Mouse (Mus musculus): ENCODE measurements around the gene Cxxc4. TPM values are rescaled to one million over a fixed set of nuclear protein-coding genes. Genes with fewer than 3 reads are reported as not detected.
"Not testable (repeated sequence)": the region's sequence is repeated elsewhere in the genome, so short reads cannot be mapped to it uniquely, and the experiment has no call there.

The Cxxc4 gene
- 0.11 and 0.38 TPM in 2 replicates for polyA plus RNA-seq (2012; rRNA removed)

DNA sequence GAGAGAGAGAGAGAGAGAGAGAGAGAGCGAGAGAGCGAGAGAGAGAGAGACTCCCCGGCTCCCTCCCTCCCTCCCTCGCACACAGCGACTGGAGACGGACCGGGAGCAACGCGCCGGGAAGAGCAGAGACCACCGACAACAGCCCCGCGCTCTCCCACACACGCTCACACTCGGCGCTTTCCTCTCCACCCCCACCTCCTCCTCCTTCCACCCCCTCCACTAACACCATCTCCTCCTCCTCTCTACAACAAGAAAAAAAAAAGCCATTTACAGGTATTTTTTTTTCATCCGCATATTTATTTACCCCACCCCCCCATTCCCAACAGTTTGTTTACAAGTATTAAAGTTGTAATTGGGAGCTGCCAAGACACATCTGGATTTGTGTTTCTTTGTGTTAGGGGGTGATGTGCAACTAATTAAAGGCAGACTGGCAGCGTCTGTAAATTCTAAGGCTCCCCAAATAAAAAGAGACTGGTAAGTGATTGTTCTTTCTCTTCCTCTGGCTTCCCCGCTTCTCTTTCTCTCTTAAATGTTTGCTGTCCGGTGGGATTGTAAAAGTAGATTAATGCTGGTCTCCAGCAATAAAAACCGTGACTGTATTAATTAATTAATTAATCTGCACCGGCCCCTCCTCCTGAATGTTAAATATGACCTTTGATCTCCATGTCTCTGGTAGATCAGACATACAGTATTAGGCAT, at the start of gene Cxxc4:
Gene Cxxc4 (plus strand): TSS at position 71 of the 699 bp plus-strand sequence.
- Histone ChIP-seq H3K36me3 (ENCODE audit: control insufficient read depth, insufficient read depth, low read length) (no peaks in the 10 kb centered on the region), H3K4me3 (ENCODE audit: control insufficient read depth, insufficient read depth, low read length) (no peak within 1 kb of the TSS), H3K4me1 (replicated peaks; ENCODE audit: control insufficient read depth, insufficient read depth, low read length) (0 out of 2 replicates have a peak, but pooled peaks cover 2% of the 10 kb centered on the region), H3K27ac (ENCODE audit: control insufficient read depth, insufficient read depth, low read length) (no peak within 1 kb of the TSS), H3K27me3 (ENCODE audit: control insufficient read depth, insufficient read depth, low read length) (peaks cover 14% of the 10 kb centered on the region)
- no peak for DNase-seq
- TF ChIP-seq POLR2A (IDR thresholded peaks at IDR 0.05; ENCODE audit: control insufficient read depth, extremely low read depth, insufficient read depth, low read length, poor library complexity) (no peak), CTCF (IDR thresholded peaks at IDR 0.05; ENCODE audit: borderline replicate concordance, control insufficient read depth, extremely low read depth, insufficient read depth, low read length, poor library complexity) (no peak)
- 13% methylated on average over 11 of the region's 22 CpGs for WGBS

DNA sequence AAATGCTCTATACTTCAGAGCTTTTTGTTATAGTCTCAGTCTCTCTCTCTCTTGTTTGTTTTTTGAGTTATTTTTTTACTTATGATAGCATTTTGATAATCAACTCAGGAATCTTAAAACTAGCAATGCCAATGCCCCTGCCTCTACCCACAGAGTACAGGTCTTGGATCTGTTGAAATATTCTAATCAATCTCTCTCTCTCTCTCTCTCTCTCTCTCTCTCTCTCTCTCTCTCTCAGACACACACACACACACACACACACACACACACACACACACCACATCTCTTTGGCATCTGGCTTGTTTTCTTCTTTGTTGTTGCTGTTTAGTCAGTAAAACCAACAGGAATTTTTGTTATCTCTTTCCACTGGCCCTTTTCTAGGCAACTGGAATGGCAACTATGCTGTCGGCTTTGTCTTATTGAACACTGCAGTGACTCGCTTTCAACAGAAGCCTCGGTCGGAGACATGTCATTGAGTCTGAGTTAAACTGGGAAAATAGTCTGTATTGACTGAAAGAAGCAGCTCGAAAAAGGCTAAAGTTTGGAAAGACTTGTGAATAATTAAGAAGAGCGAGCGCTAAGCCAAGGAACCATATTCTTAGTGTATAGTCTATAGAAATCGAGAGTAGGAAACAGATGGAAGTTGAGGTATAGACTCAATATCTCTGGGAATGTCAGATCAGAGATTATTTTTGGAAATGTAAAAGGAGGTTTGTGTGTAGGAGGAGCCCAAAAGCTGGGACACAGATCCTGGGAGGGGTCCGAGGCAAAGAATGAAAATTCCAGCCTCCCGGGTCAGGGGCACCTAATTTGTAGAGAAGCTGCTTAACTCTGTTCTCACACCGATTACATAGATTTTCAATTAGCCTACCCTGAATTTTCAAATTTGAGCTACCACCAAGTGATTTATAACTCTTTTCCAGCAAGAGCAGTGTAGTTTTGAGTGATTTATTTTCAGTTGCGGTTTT, 47.0 kb upstream of the Cxxc4 start:
- no peaks in the 10 kb centered on the region for H3K27me3 ChIP-seq (ENCODE audit: control insufficient read depth, insufficient read depth, low read length)
- no peak for DNase-seq
- 72% methylated on average over 12 of the region's 12 CpGs for WGBS
- no peak overlapping the region for H3K4me3 ChIP-seq (ENCODE audit: control insufficient read depth, insufficient read depth, low read length)
- H3K27ac ChIP-seq (ENCODE audit: control insufficient read depth, insufficient read depth, low read length): no peak overlapping the region
- no peaks in the 10 kb centered on the region for H3K36me3 ChIP-seq (ENCODE audit: control insufficient read depth, insufficient read depth, low read length)
- TF ChIP-seq POLR2A (IDR thresholded peaks at IDR 0.05; ENCODE audit: control insufficient read depth, extremely low read depth, insufficient read depth, low read length, poor library complexity) (no peak), CTCF (IDR thresholded peaks at IDR 0.05; ENCODE audit: borderline replicate concordance, control insufficient read depth, extremely low read depth, insufficient read depth, low read length, poor library complexity) (no peak)
- H3K4me1 ChIP-seq (replicated peaks; ENCODE audit: control insufficient read depth, insufficient read depth, low read length): no peaks in the 10 kb centered on the region; the same call in 1 of the 2 replicates

GRCm38 (mm10) chr3:134190046-134190445, 46.2 kb upstream of the Cxxc4 start:
- no peak overlapping the region for H3K4me3 ChIP-seq (ENCODE audit: control insufficient read depth, insufficient read depth, low read length)
- 53% methylated on average over 11 of the region's 11 CpGs for WGBS

DNA sequence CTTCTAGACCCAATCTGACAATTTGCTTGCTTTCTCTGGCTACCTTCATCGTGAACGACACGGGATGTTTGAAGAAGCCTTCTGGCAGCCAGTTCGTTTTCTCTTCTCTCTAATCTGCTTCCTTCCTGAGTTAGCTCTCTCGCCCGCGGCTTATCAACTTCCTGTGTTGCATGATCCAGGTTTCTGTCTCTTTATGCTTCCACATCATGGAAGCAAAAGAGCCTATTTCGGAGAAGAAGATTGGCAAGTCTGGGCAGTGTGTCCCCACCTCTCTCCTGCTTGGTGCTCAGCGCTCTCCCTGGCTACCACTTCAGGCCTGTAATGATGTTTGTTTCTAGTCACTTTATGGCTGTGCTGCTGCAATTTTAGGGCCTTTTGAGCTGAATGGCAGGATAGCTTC, 36.4 kb upstream of the Cxxc4 start:
- no peak for DNase-seq
- Histone ChIP-seq H3K27me3 (ENCODE audit: control insufficient read depth, insufficient read depth, low read length) (no peaks in the 10 kb centered on the region), H3K27ac (ENCODE audit: control insufficient read depth, insufficient read depth, low read length) (no peak overlapping the region), H3K4me1 (replicated peaks; ENCODE audit: control insufficient read depth, insufficient read depth, low read length) (no peaks in the 10 kb centered on the region), H3K4me3 (ENCODE audit: control insufficient read depth, insufficient read depth, low read length) (no peak overlapping the region), H3K36me3 (ENCODE audit: control insufficient read depth, insufficient read depth, low read length) (no peaks in the 10 kb centered on the region)
- WGBS: 10% methylated on average over 9 of the region's 9 CpGs
- TF ChIP-seq POLR2A (IDR thresholded peaks at IDR 0.05; ENCODE audit: control insufficient read depth, extremely low read depth, insufficient read depth, low read length, poor library complexity) (no peak), CTCF (IDR thresholded peaks at IDR 0.05; ENCODE audit: borderline replicate concordance, control insufficient read depth, extremely low read depth, insufficient read depth, low read length, poor library complexity) (no peak)

More at GRCm38 (mm10) chr3:134190046-134190445, 46.2 kb upstream of the Cxxc4 start:
- DNase-seq: no peak
- no peaks in the 10 kb centered on the region for H3K27me3 ChIP-seq (ENCODE audit: control insufficient read depth, insufficient read depth, low read length)
- H3K4me1 ChIP-seq (replicated peaks; ENCODE audit: control insufficient read depth, insufficient read depth, low read length): no peaks in the 10 kb centered on the region; the same call in 1 of the 2 replicates
- no peak for TF ChIP-seq CTCF (IDR thresholded peaks at IDR 0.05; ENCODE audit: borderline replicate concordance, control insufficient read depth, extremely low read depth, insufficient read depth, low read length, poor library complexity)
- no peak for TF ChIP-seq POLR2A (IDR thresholded peaks at IDR 0.05; ENCODE audit: control insufficient read depth, extremely low read depth, insufficient read depth, low read length, poor library complexity)
- no peaks in the 10 kb centered on the region for H3K36me3 ChIP-seq (ENCODE audit: control insufficient read depth, insufficient read depth, low read length)
- no peak overlapping the region for H3K27ac ChIP-seq (ENCODE audit: control insufficient read depth, insufficient read depth, low read length)

GRCm38 (mm10) chr3:134206624-134207023, 29.7 kb upstream of the Cxxc4 start:
- DNase-seq: no peak
- Histone ChIP-seq H3K36me3 (ENCODE audit: control insufficient read depth, insufficient read depth, low read length) (no peaks in the 10 kb centered on the region), H3K27ac (ENCODE audit: control insufficient read depth, insufficient read depth, low read length) (no peak overlapping the region), H3K27me3 (ENCODE audit: control insufficient read depth, insufficient read depth, low read length) (no peaks in the 10 kb centered on the region), H3K4me1 (replicated peaks; ENCODE audit: control insufficient read depth, insufficient read depth, low read length) (no peaks in the 10 kb centered on the region), H3K4me3 (ENCODE audit: control insufficient read depth, insufficient read depth, low read length) (no peak overlapping the region)
- 98% methylated on average over 3 of the region's 3 CpGs for WGBS
- no peak for TF ChIP-seq POLR2A (IDR thresholded peaks at IDR 0.05; ENCODE audit: control insufficient read depth, extremely low read depth, insufficient read depth, low read length, poor library complexity)
- TF ChIP-seq CTCF (IDR thresholded peaks at IDR 0.05; ENCODE audit: borderline replicate concordance, control insufficient read depth, extremely low read depth, insufficient read depth, low read length, poor library complexity): no peak

DNA sequence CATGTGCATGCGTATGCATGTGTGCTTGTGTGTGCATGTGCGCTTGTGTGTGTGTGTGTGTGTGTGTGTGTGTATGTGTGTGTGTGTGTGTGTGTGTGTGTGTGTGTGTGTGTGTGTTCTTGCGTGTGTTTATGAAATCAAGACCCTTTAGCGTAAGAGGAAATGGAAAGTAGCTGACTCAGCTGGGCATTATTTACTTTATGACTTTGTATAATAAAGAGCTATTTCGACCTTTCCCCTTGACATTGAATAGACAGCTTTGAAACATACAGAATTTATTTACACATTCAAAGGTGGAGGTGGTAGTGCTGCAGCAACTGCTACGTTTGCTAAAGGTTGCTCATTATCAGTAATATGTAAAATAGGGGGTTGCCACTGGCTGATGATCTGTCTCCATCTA, 25.3 kb upstream of the Cxxc4 start:
- no peak for DNase-seq
- 87% methylated on average over 6 of the region's 6 CpGs for WGBS
- Histone ChIP-seq H3K27me3 (ENCODE audit: control insufficient read depth, insufficient read depth, low read length) (no peaks in the 10 kb centered on the region), H3K27ac (ENCODE audit: control insufficient read depth, insufficient read depth, low read length) (no peak overlapping the region), H3K4me3 (ENCODE audit: control insufficient read depth, insufficient read depth, low read length) (no peak overlapping the region), H3K4me1 (replicated peaks; ENCODE audit: control insufficient read depth, insufficient read depth, low read length) (no peaks in the 10 kb centered on the region), H3K36me3 (ENCODE audit: control insufficient read depth, insufficient read depth, low read length) (no peaks in the 10 kb centered on the region)
- TF ChIP-seq CTCF (IDR thresholded peaks at IDR 0.05; ENCODE audit: borderline replicate concordance, control insufficient read depth, extremely low read depth, insufficient read depth, low read length, poor library complexity) (no peak), POLR2A (IDR thresholded peaks at IDR 0.05; ENCODE audit: control insufficient read depth, extremely low read depth, insufficient read depth, low read length, poor library complexity) (no peak)

DNA sequence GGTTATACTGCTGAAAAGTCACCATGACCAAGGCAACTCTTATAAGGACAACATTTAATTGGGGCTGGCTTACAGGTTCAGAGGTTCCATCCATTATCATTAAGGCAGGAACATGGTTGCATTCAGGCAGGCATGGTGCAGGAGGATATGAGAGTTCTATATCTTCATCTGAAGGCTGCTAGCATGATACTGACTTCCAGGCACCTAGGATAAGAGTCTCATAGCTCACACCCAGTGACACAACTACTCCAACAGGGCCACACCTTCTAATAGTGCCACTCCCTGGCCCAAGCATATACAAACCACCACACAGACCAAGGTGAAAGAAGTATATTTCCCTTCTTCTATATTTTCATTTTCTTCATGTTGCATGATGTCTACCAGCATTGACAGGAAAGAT, 16.4 kb upstream of the Cxxc4 start:
- DNase-seq; H3K27me3 ChIP-seq (ENCODE audit: control insufficient read depth, insufficient read depth, low read length); H3K27ac ChIP-seq (ENCODE audit: control insufficient read depth, insufficient read depth, low read length); H3K4me3 ChIP-seq (ENCODE audit: control insufficient read depth, insufficient read depth, low read length); H3K4me1 ChIP-seq (replicated peaks; ENCODE audit: control insufficient read depth, insufficient read depth, low read length); H3K36me3 ChIP-seq (ENCODE audit: control insufficient read depth, insufficient read depth, low read length): not testable (repeated sequence)

Data from thymus, adult 2 months (tissue).